Mouse (Mus musculus): ENCODE data around the gene Pus7. TPM values are rescaled to one million over a fixed set of nuclear protein-coding genes. Genes with fewer than 3 reads are reported as not detected.
"Not testable (repeated sequence)": the region's sequence is repeated elsewhere in the genome, so short reads cannot be mapped to it uniquely, and the experiment has no call there.

The Pus7 gene
- polyA plus RNA-seq, 1 experiment from 2014 or later = 34.5 TPM

GRCm38 (mm10) chr5:23711244-23711643 is 72.3 kb downstream of the Pus7 start:
- Histone ChIP-seq H3K9ac (ENCODE audit: low read length) (no peak overlapping the region), H3K4me2 (ENCODE audit: low read depth, severe bottlenecking) (0 out of 2 replicates have a peak overlapping the region, but pooled peaks have one; percentile 58), H3K9me3 (ENCODE audit: control insufficient read depth, low read length) (peaks cover 2% of the 10 kb centered on the region; the same call in 1 of the 2 replicates), H3K4me1 (ENCODE audit: control insufficient read depth, insufficient read depth, low read length) (no peaks in the 10 kb centered on the region), H3K4me3 (ENCODE audit: low read depth, low read length) (no peak overlapping the region), H3K27ac (replicated peaks; ENCODE audit: low read depth, low read length) (no peak overlapping the region), H3K36me3 (ENCODE audit: control insufficient read depth, insufficient read depth, low read length) (peaks cover 35% of the 10 kb centered on the region), H3K27me3 (ENCODE audit: control insufficient read depth, insufficient read depth, low read length) (no peaks in the 10 kb centered on the region)
- DNase-seq (ENCODE audit: low spot score) (no peak), ATAC-seq (ENCODE audit: insufficient number of reproducible peaks, low FRiP score, low TSS enrichment, low read depth) (no peak)
- 97% methylated on average over 4 of the region's 4 CpGs for WGBS

- H3K27me3 ChIP-seq (ENCODE audit: control insufficient read depth, insufficient read depth, low read length) = no peaks in the 10 kb centered on the region
- H3K9me3 ChIP-seq (ENCODE audit: control insufficient read depth, low read length) = peaks cover 2% of the 10 kb centered on the region; the same call in 1 of the 2 replicates
- no peak overlapping the region for H3K27ac ChIP-seq (replicated peaks; ENCODE audit: low read depth, low read length)
- no peak for DNase-seq (ENCODE audit: low spot score)
- 98% methylated on average over 1 of the region's 1 CpGs for WGBS
- H3K9ac ChIP-seq (ENCODE audit: low read length) = no peak overlapping the region
- H3K4me1 ChIP-seq (ENCODE audit: control insufficient read depth, insufficient read depth, low read length) = no peaks in the 10 kb centered on the region
- peaks cover 39% of the 10 kb centered on the region for H3K36me3 ChIP-seq (ENCODE audit: control insufficient read depth, insufficient read depth, low read length)
- H3K4me3 ChIP-seq (ENCODE audit: low read depth, low read length) = no peak overlapping the region
- ATAC-seq (ENCODE audit: insufficient number of reproducible peaks, low FRiP score, low TSS enrichment, low read depth) = no peak
- H3K4me2 ChIP-seq (ENCODE audit: low read depth, severe bottlenecking) = no peak overlapping the region
These were observed 73.8 kb downstream of the Pus7 start for GRCm38 (mm10) chr5:23709661-23710060.

GRCm38 (mm10) chr5:23706601-23707597 is 76.6 kb downstream of the Pus7 start:
- DNase-seq (ENCODE audit: low spot score); H3K4me2 ChIP-seq (ENCODE audit: low read depth, severe bottlenecking); H3K9ac ChIP-seq (ENCODE audit: low read length); H3K4me3 ChIP-seq (ENCODE audit: low read depth, low read length); H3K27ac ChIP-seq (replicated peaks; ENCODE audit: low read depth, low read length); H3K27me3 ChIP-seq (ENCODE audit: control insufficient read depth, insufficient read depth, low read length); H3K4me1 ChIP-seq (ENCODE audit: control insufficient read depth, insufficient read depth, low read length); ATAC-seq (ENCODE audit: insufficient number of reproducible peaks, low FRiP score, low TSS enrichment, low read depth): not testable (repeated sequence)
- Histone ChIP-seq H3K36me3 (ENCODE audit: control insufficient read depth, insufficient read depth, low read length) (peaks cover 57% of the 10 kb centered on the region), H3K9me3 (ENCODE audit: control insufficient read depth, low read length) (peaks cover 13% of the 10 kb centered on the region)
- WGBS = 96% methylated on average over 33 of the region's 34 CpGs

DNA sequence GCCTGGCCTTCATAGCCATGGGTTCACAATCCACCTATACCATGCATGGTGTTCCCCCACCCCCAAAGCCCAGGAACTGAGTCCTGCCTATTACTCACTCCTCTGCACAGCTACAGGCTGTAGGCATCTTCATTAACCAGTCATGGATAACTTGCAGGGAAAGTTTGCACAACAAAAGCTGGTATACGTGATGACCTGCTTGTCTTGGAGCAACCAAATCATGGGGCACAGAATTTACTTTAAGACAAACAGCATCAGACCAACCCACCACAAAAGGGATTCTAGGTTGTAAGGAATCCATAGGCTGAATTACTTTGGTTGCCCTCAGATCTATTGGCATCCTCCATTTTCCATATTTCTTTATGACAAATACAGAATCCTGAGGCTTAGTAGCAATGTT is 86.1 kb downstream of the Pus7 start:
- Histone ChIP-seq H3K36me3 (ENCODE audit: control insufficient read depth, insufficient read depth, low read length) (peaks cover 12% of the 10 kb centered on the region; the same call in 1 of the 2 replicates), H3K9me3 (ENCODE audit: control insufficient read depth, low read length) (peaks cover 6% of the 10 kb centered on the region), H3K9ac (ENCODE audit: low read length) (no peak overlapping the region), H3K4me3 (ENCODE audit: low read depth, low read length) (no peak overlapping the region), H3K27me3 (ENCODE audit: control insufficient read depth, insufficient read depth, low read length) (no peaks in the 10 kb centered on the region), H3K4me1 (ENCODE audit: control insufficient read depth, insufficient read depth, low read length) (no peaks in the 10 kb centered on the region), H3K27ac (replicated peaks; ENCODE audit: low read depth, low read length) (no peak overlapping the region), H3K4me2 (ENCODE audit: low read depth, severe bottlenecking) (no peak overlapping the region)
- WGBS = 94% methylated on average over 1 of the region's 1 CpGs
- ATAC-seq (ENCODE audit: insufficient number of reproducible peaks, low FRiP score, low TSS enrichment, low read depth) (no peak), DNase-seq (ENCODE audit: low spot score) (no peak)

Other genes with a start within 250 kb of the Pus7 start
- gene Srpk2, start 99.1 kb downstream of the Pus7 start, polyA plus RNA-seq (2014; fragmentation: Nextera tagmentation; extraction: Ambion mirVana) = 57.2 and 61.0 TPM in 2 replicates
- gene Rint1, start 4.0 kb upstream of the Pus7 start, polyA plus RNA-seq (2014; fragmentation: Nextera tagmentation; extraction: Ambion mirVana) = 31.2 and 33.6 TPM in 2 replicates
- 145 and 153 TPM in 2 replicates for gene Tomm7, start 60.5 kb upstream of the Pus7 start, polyA plus RNA-seq (2014; fragmentation: Nextera tagmentation; extraction: Ambion mirVana)
- 29.2 and 32.7 TPM in 2 replicates for gene Fam126a, start 247.0 kb upstream of the Pus7 start, polyA plus RNA-seq (2014; fragmentation: Nextera tagmentation; extraction: Ambion mirVana)

Data from limb, embryonic 11.5 days (tissue).